Mouse (Mus musculus) heart, embryonic 16.5 days (tissue): Measurements from ENCODE around the gene Sorcs1. TPM values are rescaled to one million over a fixed set of nuclear protein-coding genes. Genes with fewer than 3 reads are reported as not detected.

ENCODE experiments used
- ATAC-seq: fragments of 200-750 bp; cut with Nextera tagmentation; replicated peaks from 2 replicates; pipeline ENCODE4 v1.8.0; 2017; ENCODE audit warnings: moderate number of reproducible peaks; ENCODE audit not compliant: insufficient read depth, low FRiP score; ENCODE audit errors: extremely low read depth
- H3K27ac ChIP-seq: fragments of 300-500 bp; sonication (generic); 2 replicates; pipeline ENCODE4 v1.5.1; 2014; ENCODE audit warnings: mild to moderate bottlenecking, low read length, control low read depth, moderate library complexity
- H3K27me3 ChIP-seq: fragments of 300-500 bp; sonication (generic); 2 replicates; pipeline ENCODE4 v1.6.1; 2014; ENCODE audit warnings: low read length, mixed read lengths; ENCODE audit not compliant: control insufficient read depth, insufficient read depth
- H3K36me3 ChIP-seq: fragments of 300-500 bp; sonication (generic); 2 replicates; pipeline ENCODE4 v1.6.1; 2014; ENCODE audit not compliant: control insufficient read depth, insufficient read depth
- H3K4me1 ChIP-seq: fragments of 300-500 bp; sonication (generic); 2 replicates; pipeline ENCODE4 v1.6.1; 2014; ENCODE audit warnings: low read length, mixed read lengths; ENCODE audit not compliant: control insufficient read depth, insufficient read depth
- H3K4me2 ChIP-seq: fragments of 300-500 bp; sonication (generic); 2 replicates; pipeline ENCODE4 v1.6.1; 2014; ENCODE audit warnings: low read depth, mild to moderate bottlenecking, control low read depth, low read length
- H3K4me3 ChIP-seq: fragments of 300-500 bp; sonication (generic); 2 replicates; pipeline ENCODE4 v1.5.1; 2014; ENCODE audit warnings: mild to moderate bottlenecking, control low read depth, low read length
- H3K9ac ChIP-seq: fragments of 300-500 bp; sonication (generic); 2 replicates; pipeline ENCODE4 v1.6.1; 2014; ENCODE audit warnings: low read length, control low read depth
- H3K9me3 ChIP-seq: fragments of 300-500 bp; sonication (generic); replicated peaks from 2 replicates; pipeline ENCODE4 v1.6.1; 2016; ENCODE audit warnings: low read length; ENCODE audit not compliant: control insufficient read depth
- WGBS: fragments of 180-500 bp; shearing (Covaris S2); extraction: QIAGEN DNeasy Blood & Tissue Kit; methylation state at CpG from one replicate; pipeline ENCODE4 v1.1.7; 2014; 5-methylcytosine and 5-hydroxymethylcytosine counted together
- polyA plus RNA-seq: library from polyadenylated mRNA; unstranded; fragments of >200 nt; fragmentation: Nextera tagmentation; extraction: Ambion mirVana; gene quantifications from 2 replicates; pipeline ENCODE4 v1.2.1, GENCODE M21; 2015

Gene Sorcs1
- polyA plus RNA-seq, 1 experiment from 2014 or later, result 0.43 TPM

DNA sequence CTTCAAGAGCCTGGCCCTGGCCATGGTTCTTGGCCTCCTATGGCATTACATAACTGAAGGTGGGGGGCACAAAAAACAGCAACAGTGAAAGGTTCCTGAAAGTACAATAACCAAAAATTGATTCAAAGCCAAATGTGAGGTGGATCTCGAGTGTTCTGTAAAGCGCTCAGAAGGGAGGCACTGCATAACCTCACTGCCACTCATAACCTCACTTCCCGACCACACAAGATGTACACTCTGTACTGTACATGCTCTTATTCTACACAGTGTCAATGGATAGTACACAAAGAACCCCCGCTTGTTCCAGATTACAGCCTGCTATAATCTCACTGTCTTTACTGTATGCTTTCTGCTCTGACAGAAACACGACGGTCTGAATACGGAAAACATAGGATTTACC, 384.2 kb downstream of the Sorcs1 start:
- Histone ChIP-seq H3K4me2 (no peak overlapping the region), H3K27me3 (no peaks in the 10 kb centered on the region), H3K4me3 (no peak overlapping the region), H3K27ac (no peak overlapping the region), H3K36me3 (no peaks in the 10 kb centered on the region), H3K4me1 (no peaks in the 10 kb centered on the region), H3K9me3 (no peaks in the 10 kb centered on the region), H3K9ac (no peak overlapping the region)
- 83% methylated on average over 7 of the region's 7 CpGs for WGBS
- ATAC-seq, result no peak

DNA sequence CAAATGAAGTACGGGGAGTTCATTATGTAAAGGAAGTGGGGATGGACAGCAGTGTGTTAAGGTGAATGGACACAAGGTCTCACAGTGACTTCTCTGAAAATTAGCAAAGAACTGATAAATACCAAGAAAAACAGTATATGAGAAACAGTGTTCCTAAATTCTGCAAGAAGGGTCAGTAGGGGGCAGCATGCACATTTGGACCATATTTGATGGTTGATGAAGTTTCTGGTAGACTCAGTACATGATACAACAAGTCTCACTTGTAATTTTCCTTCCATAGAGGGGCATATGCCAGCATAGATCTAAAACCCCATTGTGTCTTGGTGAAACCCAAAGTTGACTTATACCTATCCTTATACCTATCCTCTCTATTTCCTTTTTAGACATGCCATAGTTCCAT, 414.0 kb downstream of the Sorcs1 start:
- Histone ChIP-seq H3K4me3 (no peak overlapping the region), H3K9me3 (no peaks in the 10 kb centered on the region), H3K4me2 (no peak overlapping the region), H3K4me1 (no peaks in the 10 kb centered on the region), H3K36me3 (no peaks in the 10 kb centered on the region), H3K9ac (no peak overlapping the region), H3K27ac (no peak overlapping the region), H3K27me3 (no peaks in the 10 kb centered on the region)
- 70% methylated on average over 1 of the region's 1 CpGs for WGBS
- no peak for ATAC-seq

GRCm38 (mm10) chr19:50258718-50259413, 419.6 kb downstream of the Sorcs1 start:
- Histone ChIP-seq H3K36me3 (no peaks in the 10 kb centered on the region), H3K4me1 (no peaks in the 10 kb centered on the region), H3K27ac (no peak overlapping the region), H3K27me3 (no peaks in the 10 kb centered on the region), H3K4me2 (no peak overlapping the region), H3K4me3 (no peak overlapping the region), H3K9me3 (no peaks in the 10 kb centered on the region), H3K9ac (no peak overlapping the region)
- ATAC-seq, result no peak
- 32% methylated on average over 16 of the region's 16 CpGs for WGBS

- H3K9me3 ChIP-seq, result no peaks in the 10 kb centered on the region
- H3K36me3 ChIP-seq, result no peaks in the 10 kb centered on the region
- no peak overlapping the region for H3K9ac ChIP-seq
- no peak overlapping the region for H3K27ac ChIP-seq
- 47% methylated on average over 5 of the region's 5 CpGs for WGBS
- no peaks in the 10 kb centered on the region for H3K4me1 ChIP-seq
- no peak for ATAC-seq
- H3K4me2 ChIP-seq, result no peak overlapping the region
- H3K4me3 ChIP-seq, result no peak overlapping the region
- no peaks in the 10 kb centered on the region for H3K27me3 ChIP-seq
Measured at GRCm38 (mm10) chr19:50220476-50220875, 458.0 kb downstream of the Sorcs1 start.

- WGBS, result 38% methylated on average over 7 of the region's 7 CpGs
- no peaks in the 10 kb centered on the region for H3K27me3 ChIP-seq
- H3K4me1 ChIP-seq, result no peaks in the 10 kb centered on the region
- no peak overlapping the region for H3K4me2 ChIP-seq
- H3K36me3 ChIP-seq, result no peaks in the 10 kb centered on the region
- no peaks in the 10 kb centered on the region for H3K9me3 ChIP-seq
- ATAC-seq, result no peak
- H3K27ac ChIP-seq, result no peak overlapping the region
- H3K4me3 ChIP-seq, result no peak overlapping the region
- H3K9ac ChIP-seq, result no peak overlapping the region
Measured at GRCm38 (mm10) chr19:50214466-50215228, 463.8 kb downstream of the Sorcs1 start.

DNA sequence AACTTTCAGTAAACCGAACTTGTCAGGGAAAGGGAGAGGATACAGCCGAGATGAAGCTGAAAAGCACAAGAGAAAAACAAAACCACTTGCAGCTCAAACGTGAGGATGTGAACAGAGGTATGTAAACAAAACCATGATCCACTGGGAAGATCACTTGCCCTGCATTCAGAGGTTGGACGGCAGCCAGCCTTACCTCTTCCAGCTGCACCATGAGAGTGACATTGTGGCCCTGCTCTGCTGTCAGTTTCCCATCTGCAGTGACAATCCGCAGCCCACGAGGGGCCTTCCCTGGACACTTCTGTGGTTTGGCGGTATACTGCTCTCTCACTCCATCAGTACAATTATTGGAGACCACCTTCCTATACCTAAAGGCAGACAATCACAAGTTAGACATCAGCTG, 468.0 kb downstream of the Sorcs1 start:
- Histone ChIP-seq H3K27ac (no peak overlapping the region), H3K36me3 (no peaks in the 10 kb centered on the region), H3K9me3 (no peaks in the 10 kb centered on the region), H3K9ac (no peak overlapping the region), H3K4me3 (no peak overlapping the region), H3K4me1 (no peaks in the 10 kb centered on the region), H3K27me3 (no peaks in the 10 kb centered on the region), H3K4me2 (no peak overlapping the region)
- no peak for ATAC-seq
- 29% methylated on average over 7 of the region's 7 CpGs for WGBS

GRCm38 (mm10) chr19:50204341-50204740, 474.1 kb downstream of the Sorcs1 start:
- no peaks in the 10 kb centered on the region for H3K27me3 ChIP-seq
- H3K9ac ChIP-seq, result no peak overlapping the region
- no peaks in the 10 kb centered on the region for H3K9me3 ChIP-seq
- WGBS, result 63% methylated on average over 6 of the region's 6 CpGs
- no peaks in the 10 kb centered on the region for H3K36me3 ChIP-seq
- no peak for ATAC-seq
- no peak overlapping the region for H3K4me2 ChIP-seq
- H3K4me1 ChIP-seq, result no peaks in the 10 kb centered on the region
- no peak overlapping the region for H3K4me3 ChIP-seq
- H3K27ac ChIP-seq, result no peak overlapping the region

DNA sequence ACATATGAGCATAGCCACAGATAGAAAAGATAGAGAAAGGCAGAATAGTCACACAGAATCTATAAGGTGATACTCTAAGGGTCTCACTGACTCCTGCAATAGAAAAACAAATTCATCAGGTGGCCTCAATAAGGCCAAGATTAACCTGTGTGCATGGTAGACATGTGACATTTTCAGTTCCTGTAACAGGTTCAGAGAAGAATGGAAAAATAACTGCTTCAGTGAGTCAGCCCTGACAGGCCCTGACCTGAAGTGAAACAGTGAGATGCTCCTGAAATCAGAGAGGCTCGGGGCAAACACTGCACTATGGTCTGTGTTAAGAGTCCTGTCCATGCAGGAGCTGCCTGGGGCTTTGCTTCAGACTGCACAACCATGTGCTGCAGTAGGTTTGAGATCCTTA, 481.9 kb downstream of the Sorcs1 start:
- Histone ChIP-seq H3K4me1 (no peaks in the 10 kb centered on the region), H3K9me3 (no peaks in the 10 kb centered on the region), H3K9ac (no peak overlapping the region), H3K4me3 (no peak overlapping the region), H3K27ac (no peak overlapping the region), H3K4me2 (no peak overlapping the region), H3K36me3 (no peaks in the 10 kb centered on the region), H3K27me3 (no peaks in the 10 kb centered on the region)
- WGBS, result 72% methylated on average over 1 of the region's 1 CpGs
- ATAC-seq, result no peak
